Mouse (Mus musculus): Measurements from ENCODE around the gene Sgms1. TPM values are rescaled to one million over a fixed set of nuclear protein-coding genes. Genes with fewer than 3 reads are reported as not detected.

Gene Sgms1
- total RNA-seq, 2 experiments from 2014 or later = 58.8 to 59.5 TPM

- no peak for DNase-seq (ENCODE audit: extremely low spot score in 1 of 2, low spot score in 2 of 2)
- intact Hi-C loops (cut with DNase I) = no loop called here
- Histone ChIP-seq H3K4me3 (no peak overlapping the region), H3K27ac (0 out of 2 replicates have a peak overlapping the region, but pooled peaks have one; percentile 8)
- no peak for TF ChIP-seq CTCF (IDR thresholded peaks at IDR 0.05)
These were observed 117.9 kb downstream of the Sgms1 start for GRCm38 (mm10) chr19:32271455-32272200.

DNA sequence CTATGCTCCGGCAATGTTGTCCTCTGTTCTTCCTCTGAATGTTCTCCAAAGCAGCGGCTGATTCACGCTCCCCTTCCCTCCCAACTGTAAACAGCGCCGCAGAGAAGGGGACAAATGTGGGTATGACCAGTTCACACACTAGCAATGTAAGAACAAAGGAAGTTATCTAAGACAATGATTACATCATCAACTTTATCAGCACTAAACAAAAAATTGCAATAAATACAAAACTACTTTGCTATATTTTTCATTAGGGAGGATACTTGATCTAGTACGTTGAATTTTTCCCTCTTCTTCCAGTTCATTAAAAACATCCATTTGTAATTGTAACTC lies 119.7 kb downstream of the Sgms1 start:
- intact Hi-C loops (cut with DNase I) = no loop called here
- H3K27ac ChIP-seq = peak overlapping the region; percentile 55; the same call in 1 of the 2 replicates

DNA sequence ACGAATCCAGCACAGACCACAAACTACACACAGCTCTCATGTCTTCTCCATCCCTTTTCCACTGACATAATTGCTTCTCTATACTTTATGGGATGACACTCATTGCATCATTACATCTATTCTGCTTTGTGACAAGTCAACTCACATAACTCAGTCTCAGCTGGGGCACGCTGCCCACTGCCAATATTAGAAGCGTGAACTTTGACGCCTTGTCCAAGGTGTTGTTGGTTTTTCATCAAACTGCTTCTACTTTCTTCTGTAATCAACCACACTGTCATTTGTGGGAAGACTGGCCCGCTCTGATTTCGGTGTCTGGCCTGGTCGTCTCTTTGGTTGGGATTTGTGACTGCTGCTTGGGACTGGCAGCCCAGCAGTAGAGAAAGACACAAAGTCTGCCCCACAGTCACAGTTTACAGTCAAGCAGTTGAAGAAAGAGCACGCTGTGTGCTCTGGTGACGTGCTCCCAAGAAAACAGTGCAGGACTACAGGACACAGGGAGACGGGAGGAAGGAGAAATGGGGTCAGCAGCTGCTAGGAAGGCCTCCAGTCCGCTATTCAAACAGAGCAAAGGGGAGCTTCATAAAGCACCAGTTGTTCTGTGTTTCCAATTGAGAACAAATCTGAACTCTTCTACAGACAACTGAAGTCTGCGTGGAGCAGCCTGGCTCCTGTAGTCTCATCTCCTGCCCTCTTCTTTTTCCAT lies 120.2 kb downstream of the Sgms1 start:
- no peak for TF ChIP-seq CTCF (IDR thresholded peaks at IDR 0.05)
- Histone ChIP-seq H3K4me3 (no peak overlapping the region), H3K27ac (peak overlapping the region; percentile 55; the same call in 1 of the 2 replicates)
- no peak for DNase-seq (ENCODE audit: extremely low spot score in 1 of 2, low spot score in 2 of 2)
- intact Hi-C loops (cut with DNase I) = no loop called here

More for the DNA sequence above, 119.7 kb downstream of the Sgms1 start:
- no peak for DNase-seq (ENCODE audit: extremely low spot score in 1 of 2, low spot score in 2 of 2)
- TF ChIP-seq CTCF (IDR thresholded peaks at IDR 0.05) = no peak
- H3K4me3 ChIP-seq = no peak overlapping the region

DNA sequence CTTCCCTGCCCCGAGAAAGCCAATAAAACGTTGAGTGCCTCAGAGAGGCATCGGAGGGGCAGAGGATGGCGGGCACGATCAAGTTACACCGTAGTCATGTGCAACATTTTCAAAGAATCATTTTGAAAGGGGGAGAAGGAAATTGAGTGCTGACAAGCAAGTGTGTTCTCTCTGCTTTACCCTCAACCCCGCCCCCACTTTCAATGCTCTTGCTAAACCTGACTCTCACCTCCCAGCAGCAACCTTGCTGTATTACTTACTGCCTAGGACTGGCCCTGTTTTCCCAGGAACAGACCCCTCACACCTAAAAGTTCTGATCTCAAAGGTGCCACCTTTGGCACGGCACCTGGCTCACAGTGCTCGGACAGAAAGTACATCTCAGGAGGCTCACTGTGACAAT lies 121.0 kb downstream of the Sgms1 start:
- Histone ChIP-seq H3K27ac (no peak overlapping the region), H3K4me3 (no peak overlapping the region)
- DNase-seq (ENCODE audit: extremely low spot score in 1 of 2, low spot score in 2 of 2) = no peak
- no peak for TF ChIP-seq CTCF (IDR thresholded peaks at IDR 0.05)
- intact Hi-C loops (cut with DNase I) = no loop called here

DNA sequence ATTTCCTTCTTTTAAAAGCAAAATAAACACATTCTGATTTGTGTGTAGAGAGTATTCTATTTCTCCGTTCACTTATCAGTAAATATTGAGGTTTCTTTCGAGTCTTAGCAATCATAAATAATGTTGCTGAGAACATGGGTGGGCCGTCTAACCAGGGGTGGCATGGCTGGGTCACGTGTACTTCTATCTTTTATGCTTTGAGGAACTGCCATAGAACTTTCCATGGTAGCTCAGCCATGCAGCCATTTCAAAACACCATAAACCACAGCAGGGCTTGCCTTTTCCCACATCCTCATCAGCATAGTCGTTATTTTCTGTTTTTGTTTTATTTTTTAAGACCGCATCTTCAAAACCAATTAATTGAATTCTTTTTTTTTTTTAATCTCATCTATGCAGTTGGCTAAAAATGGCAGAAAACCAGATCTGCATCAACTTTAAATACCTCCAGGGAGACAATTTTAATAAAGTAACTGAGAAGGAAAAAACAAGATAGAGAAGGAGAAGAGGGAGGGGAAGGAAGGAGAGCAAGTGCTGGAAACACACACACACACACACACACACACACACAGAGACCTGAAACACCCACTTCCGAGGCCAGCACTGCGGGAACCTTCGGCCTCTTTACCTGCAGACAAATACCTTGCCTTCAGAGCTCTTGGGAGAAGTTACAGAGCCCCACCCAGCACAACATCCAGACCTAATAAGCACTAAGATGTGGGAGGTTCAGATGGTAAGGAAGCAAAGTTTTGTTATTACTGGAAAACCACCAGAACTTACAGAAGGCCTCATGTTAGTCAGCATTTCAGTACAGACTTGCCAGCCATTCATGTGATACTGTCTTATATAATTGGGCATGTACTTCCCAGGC lies 122.9 kb downstream of the Sgms1 start:
- DNase-seq (ENCODE audit: extremely low spot score in 1 of 2, low spot score in 2 of 2) = no peak

DNA sequence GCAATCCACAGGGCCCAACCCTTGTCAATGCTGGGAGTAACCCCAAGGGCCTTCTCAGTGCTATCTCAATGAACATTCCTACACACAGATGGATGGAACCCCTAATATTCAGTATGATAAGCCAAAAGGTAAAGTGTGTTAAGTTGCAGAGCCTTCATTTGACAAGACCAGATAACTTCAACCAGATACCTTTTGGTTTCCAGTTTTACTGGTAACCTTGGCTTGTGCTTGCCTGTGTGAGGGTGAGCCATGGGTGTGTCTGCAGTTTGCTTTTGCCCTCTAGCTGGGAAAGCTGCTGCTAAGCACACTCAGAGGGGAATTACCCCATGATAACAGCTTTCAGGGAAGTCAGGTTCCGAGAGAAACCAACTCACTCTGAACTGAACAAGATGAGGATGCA lies 125.8 kb downstream of the Sgms1 start:
- no peak overlapping the region for H3K4me3 ChIP-seq
- TF ChIP-seq CTCF (IDR thresholded peaks at IDR 0.05) = no peak
- no peak for DNase-seq (ENCODE audit: extremely low spot score in 1 of 2, low spot score in 2 of 2)
- no peak overlapping the region for H3K27ac ChIP-seq
- intact Hi-C loops (cut with DNase I) = no loop called here

More for the DNA sequence above, 122.9 kb downstream of the Sgms1 start:
- intact Hi-C loops (cut with DNase I) = no loop called here
- Histone ChIP-seq H3K4me3 (no peak overlapping the region), H3K27ac (peak overlapping the region; percentile 37)
- TF ChIP-seq CTCF (IDR thresholded peaks at IDR 0.05) = no peak

DNA sequence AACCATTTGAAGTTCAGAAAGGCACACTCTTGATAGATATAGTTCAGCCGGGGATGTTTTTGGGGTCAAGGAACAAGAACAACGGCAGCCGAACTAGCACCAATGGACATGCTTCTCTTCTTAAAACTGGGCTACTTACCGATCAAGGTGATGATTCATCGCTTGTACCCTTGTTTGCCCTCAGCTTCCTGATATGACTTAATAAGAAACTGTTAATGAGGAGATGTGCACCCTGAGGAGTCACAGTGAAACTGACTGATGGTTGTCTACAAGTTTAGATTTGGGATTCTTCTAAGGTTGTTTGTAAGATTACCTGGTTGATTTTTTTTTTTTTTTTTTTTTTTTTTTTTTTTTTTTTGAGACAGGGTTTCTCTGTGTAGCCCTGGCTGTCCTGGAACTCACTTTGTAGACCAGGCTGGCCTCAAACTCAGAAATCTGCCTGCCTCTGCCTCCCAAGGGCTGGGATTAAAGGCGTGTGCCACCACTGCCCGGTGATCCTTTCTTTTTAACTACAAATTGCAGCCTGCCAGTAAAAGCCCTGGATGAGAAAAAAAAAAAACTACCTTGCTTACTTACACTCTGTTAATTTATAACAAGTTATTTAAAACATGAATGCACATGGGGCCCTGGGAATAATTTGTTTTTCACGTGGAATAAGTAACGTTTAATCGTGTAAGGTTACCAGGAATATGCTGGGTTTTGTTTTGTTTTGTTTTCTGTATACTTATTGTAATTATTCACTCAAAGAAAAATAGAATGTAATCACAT lies 126.5 kb downstream of the Sgms1 start:
- Histone ChIP-seq H3K4me3 (no peak overlapping the region), H3K27ac (no peak overlapping the region)
- no peak for DNase-seq (ENCODE audit: extremely low spot score in 1 of 2, low spot score in 2 of 2)
- intact Hi-C loops (cut with DNase I) = no loop called here
- no peak for TF ChIP-seq CTCF (IDR thresholded peaks at IDR 0.05)

DNA sequence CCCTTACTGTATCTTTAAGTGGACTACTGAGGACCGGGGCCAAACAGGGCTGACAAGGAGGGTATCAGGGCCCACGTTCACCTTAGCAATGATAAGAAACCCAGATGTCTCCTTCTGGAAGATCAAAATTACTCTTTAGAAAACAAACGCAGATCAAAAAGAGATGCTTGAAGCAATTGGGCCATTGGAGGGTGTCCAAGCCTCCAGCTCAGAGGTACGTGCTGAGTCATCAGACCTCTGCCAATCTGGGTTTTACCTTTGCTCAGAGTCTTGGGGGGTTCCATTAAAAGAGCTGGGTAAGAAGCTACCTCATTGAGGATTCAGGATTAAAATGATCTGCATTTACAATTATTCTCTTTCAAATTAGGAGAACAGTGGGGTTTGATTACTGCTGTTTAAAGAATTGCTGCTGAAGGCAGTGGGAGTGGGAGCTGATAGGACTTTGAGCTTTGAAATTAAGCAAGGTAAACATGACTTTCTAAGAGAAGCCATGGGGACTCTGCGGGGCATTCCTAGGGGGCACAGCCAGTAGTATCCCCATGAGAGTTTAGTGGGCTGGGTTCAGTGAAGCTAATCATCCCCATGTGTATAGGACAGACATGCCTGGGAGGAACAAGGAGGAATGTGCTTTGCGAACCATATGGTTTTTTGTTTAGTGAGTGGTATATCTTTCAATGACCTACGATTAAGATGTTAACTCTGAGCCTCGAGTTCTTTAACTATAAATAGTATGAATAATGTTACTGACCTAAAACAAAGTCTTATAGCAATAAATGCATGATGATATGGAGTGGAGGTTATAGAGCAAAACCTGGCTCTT lies 128.4 kb downstream of the Sgms1 start:
- no peak for DNase-seq (ENCODE audit: extremely low spot score in 1 of 2, low spot score in 2 of 2)
- no peak for TF ChIP-seq CTCF (IDR thresholded peaks at IDR 0.05)
- intact Hi-C loops (cut with DNase I) = no loop called here
- Histone ChIP-seq H3K27ac (no peak overlapping the region), H3K4me3 (no peak overlapping the region)

GRCm38 (mm10) chr19:32259830-32260229 lies 129.7 kb downstream of the Sgms1 start:
- no peak for TF ChIP-seq CTCF (IDR thresholded peaks at IDR 0.05)
- no peak for DNase-seq (ENCODE audit: extremely low spot score in 1 of 2, low spot score in 2 of 2)
- intact Hi-C loops (cut with DNase I) = no loop called here
- Histone ChIP-seq H3K4me3 (no peak overlapping the region), H3K27ac (no peak overlapping the region)

- DNase-seq (ENCODE audit: extremely low spot score in 1 of 2, low spot score in 2 of 2) = no peak
- intact Hi-C loops (cut with DNase I) = no loop called here
- peak overlapping the region; percentile 22; the same call in 1 of the 2 replicates for H3K27ac ChIP-seq
- no peak overlapping the region for H3K4me3 ChIP-seq
- TF ChIP-seq CTCF (IDR thresholded peaks at IDR 0.05) = no peak
These were observed 130.5 kb downstream of the Sgms1 start for GRCm38 (mm10) chr19:32259048-32259447.

Data from left cerebral cortex, adult 2 months (tissue).